Mouse (Mus musculus) left cerebral cortex, adult 9 months (tissue): ENCODE data around the gene Ppp4r3a.
"Not testable (repeated sequence)": the region's sequence is repeated elsewhere in the genome, so short reads cannot be mapped to it uniquely, and the experiment has no call there.

Experiments used
- DNase-seq, 2 experiments: peaks; one replicate each; pipeline ENCODE4 v3.0.0; 2022; ENCODE audit warnings: low spot score in 2 of 2

Ppp4r3a gene

DNA sequence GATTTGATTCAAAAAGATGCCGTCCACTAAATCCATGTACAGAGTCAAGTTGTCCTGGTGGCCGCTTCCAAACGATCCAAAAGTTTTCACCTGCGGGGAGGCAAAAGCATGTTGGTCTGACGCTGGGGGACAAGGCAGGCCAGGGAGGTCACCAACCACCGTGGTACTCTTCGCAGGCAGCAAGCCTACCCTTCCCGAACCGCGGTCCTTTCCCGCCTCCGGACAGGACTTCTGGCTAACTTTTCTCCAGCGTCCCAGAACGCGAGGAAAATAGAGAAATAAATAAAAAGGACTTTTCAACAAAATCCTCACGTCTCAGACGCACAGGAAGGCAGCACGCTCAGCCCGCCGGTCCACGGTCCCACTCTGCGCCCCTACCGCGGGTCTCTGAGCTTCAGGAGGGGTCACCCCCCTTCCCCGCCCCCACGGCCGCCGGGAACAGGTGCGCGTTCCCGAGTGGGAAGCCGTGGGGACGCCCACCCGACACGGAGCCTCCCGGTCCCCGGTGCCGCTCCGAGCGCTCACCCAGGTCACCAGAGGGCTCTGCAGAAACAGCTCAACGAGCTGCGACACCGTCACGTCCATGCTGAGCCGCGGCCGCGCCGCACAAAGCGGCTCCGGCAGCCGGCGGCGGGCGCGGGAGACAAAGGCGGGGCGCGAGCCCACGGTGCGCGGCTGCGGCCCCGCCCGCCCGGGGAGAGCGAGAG lies 55.1 kb downstream of the Ppp4r3a start:
- no peak for DNase-seq

GRCm38 (mm10) chr12:101027451-101028246 lies 55.9 kb downstream of the Ppp4r3a start:
- DNase-seq: peak; percentile 51 to 52

- no peak for DNase-seq
Measured at GRCm38 (mm10) chr12:101026946-101027345, 56.6 kb downstream of the Ppp4r3a start.

GRCm38 (mm10) chr12:101026518-101026917 lies 57.0 kb downstream of the Ppp4r3a start:
- no peak for DNase-seq

GRCm38 (mm10) chr12:101026025-101026424 lies 57.5 kb downstream of the Ppp4r3a start:
- DNase-seq: no peak

- DNase-seq: no peak
Measured at GRCm38 (mm10) chr12:101025379-101025778, 58.1 kb downstream of the Ppp4r3a start.

GRCm38 (mm10) chr12:101024824-101025223 lies 58.7 kb downstream of the Ppp4r3a start:
- DNase-seq: no peak

DNA sequence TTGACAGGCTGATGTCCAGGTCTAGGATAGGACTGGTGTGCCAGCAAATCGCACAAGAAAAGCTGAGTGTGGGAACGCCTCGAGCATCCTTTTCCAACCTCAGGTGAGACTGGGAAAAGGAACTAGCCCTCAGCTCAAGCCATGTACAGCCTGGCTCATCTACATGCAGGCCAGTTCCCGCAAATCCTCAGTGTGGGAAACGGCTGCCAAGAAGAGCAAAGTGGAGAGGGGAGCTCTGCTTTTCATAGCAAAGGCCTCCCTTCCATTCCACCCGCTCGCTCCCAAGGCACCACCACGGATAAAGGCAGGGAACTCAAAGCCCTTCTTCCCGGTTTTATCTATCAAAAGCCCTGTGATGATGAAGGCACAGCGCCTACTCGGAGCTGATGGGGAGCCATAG lies 60.4 kb downstream of the Ppp4r3a start:
- no peak for DNase-seq

DNA sequence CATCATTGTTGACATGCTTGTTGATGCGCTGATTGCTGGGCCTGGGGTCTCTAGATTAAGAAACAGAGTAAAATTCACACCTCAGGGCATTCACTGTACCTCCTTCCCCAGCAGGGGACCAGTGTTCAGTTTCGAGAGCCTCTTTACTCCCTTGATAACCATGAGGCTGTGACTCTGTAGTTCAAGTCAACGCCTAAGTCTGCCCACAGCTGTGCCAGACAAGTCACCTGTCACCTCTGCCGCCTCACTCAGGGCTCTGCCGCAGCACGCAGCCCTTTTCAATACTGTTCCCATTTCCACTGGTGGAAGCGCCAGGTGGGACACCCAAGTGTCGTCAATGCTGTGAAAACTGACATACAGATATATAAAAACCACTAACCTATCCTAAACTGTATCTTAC lies 61.1 kb downstream of the Ppp4r3a start:
- no peak for DNase-seq

- no peak for DNase-seq
Measured at GRCm38 (mm10) chr12:101021484-101022226, 61.8 kb downstream of the Ppp4r3a start.

- DNase-seq: no peak
Measured at GRCm38 (mm10) chr12:101020210-101021015, 63.1 kb downstream of the Ppp4r3a start.

GRCm38 (mm10) chr12:101019443-101019842 lies 64.1 kb downstream of the Ppp4r3a start:
- DNase-seq: no peak

GRCm38 (mm10) chr12:101019031-101019430 lies 64.5 kb downstream of the Ppp4r3a start:
- DNase-seq: no peak

- no peak for DNase-seq
Measured at GRCm38 (mm10) chr12:101017971-101018371, 65.5 kb downstream of the Ppp4r3a start.

GRCm38 (mm10) chr12:101016412-101016928 lies 67.0 kb downstream of the Ppp4r3a start:
- DNase-seq: no peak

DNA sequence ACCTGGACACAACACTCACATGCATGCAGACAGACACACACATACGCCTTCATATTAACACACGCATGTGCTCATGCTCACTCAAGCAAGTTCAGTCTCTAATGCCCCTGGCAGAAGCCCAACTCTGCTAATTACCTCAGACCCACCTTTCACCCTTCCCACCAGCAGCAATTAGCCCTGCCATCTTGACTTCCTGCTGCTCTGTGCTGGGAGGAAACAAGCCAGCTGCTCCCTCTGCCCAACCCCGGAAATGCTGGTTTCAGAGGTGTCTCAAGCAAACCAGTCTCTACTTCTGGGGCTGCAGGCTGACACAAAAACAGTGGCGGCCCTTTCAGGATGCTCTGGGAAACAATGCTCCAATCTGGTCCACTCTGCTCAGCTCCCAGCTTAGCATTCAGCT lies 67.6 kb downstream of the Ppp4r3a start:
- no peak for DNase-seq

GRCm38 (mm10) chr12:101015165-101015560 lies 68.3 kb downstream of the Ppp4r3a start:
- DNase-seq: no peak

- DNase-seq: no peak
Measured at GRCm38 (mm10) chr12:101014549-101015164, 68.8 kb downstream of the Ppp4r3a start.

GRCm38 (mm10) chr12:101013668-101014067 lies 69.8 kb downstream of the Ppp4r3a start:
- DNase-seq: not testable (repeated sequence)

GRCm38 (mm10) chr12:101013078-101013665 lies 70.3 kb downstream of the Ppp4r3a start:
- DNase-seq: no peak
